Mouse (Mus musculus) CD8-positive naive resting alpha-beta T cell, adult 2 months (primary cell): Measurements from ENCODE around the gene Ddc.

ENCODE experiments used
- DNase-seq, 2 experiments: peaks; one replicate each; pipeline ENCODE4 v3.0.0; 2022; ENCODE audit warnings: low read depth in 2 of 2, low spot score in 2 of 2

Ddc gene

GRCm38 (mm10) chr11:11907703-11908413, 9.9 kb upstream of the Ddc start:
- no peak for DNase-seq

- no peak for DNase-seq
Measured at GRCm38 (mm10) chr11:11905518-11905917, 7.6 kb upstream of the Ddc start.

- DNase-seq = no peak
Measured at GRCm38 (mm10) chr11:11904995-11905394, 7.1 kb upstream of the Ddc start.

- DNase-seq = no peak
Measured at GRCm38 (mm10) chr11:11901509-11901908, 3.6 kb upstream of the Ddc start.

- no peak for DNase-seq
Measured at GRCm38 (mm10) chr11:11898496-11898895, 552 bp upstream of the Ddc start.

- no peak for DNase-seq
Measured at GRCm38 (mm10) chr11:11895479-11895878, 2.5 kb downstream of the Ddc start.

- DNase-seq = no peak
Measured at GRCm38 (mm10) chr11:11893769-11894168, 4.2 kb downstream of the Ddc start.

- DNase-seq = no peak
Measured at GRCm38 (mm10) chr11:11892993-11893602, 4.8 kb downstream of the Ddc start.

GRCm38 (mm10) chr11:11891832-11892231, 6.1 kb downstream of the Ddc start:
- DNase-seq = no peak

GRCm38 (mm10) chr11:11890139-11890741, 7.7 kb downstream of the Ddc start:
- no peak for DNase-seq

- no peak for DNase-seq
Measured at GRCm38 (mm10) chr11:11888727-11889126, 9.2 kb downstream of the Ddc start.

- no peak for DNase-seq
Measured at GRCm38 (mm10) chr11:11888051-11888450, 9.9 kb downstream of the Ddc start.

GRCm38 (mm10) chr11:11886403-11886998, 11.4 kb downstream of the Ddc start:
- no peak for DNase-seq

GRCm38 (mm10) chr11:11885921-11886320, 12.0 kb downstream of the Ddc start:
- no peak for DNase-seq

- DNase-seq = no peak
Measured at GRCm38 (mm10) chr11:11885246-11885643, 12.7 kb downstream of the Ddc start.

GRCm38 (mm10) chr11:11884533-11885245, 13.3 kb downstream of the Ddc start:
- no peak for DNase-seq

- no peak for DNase-seq
Measured at GRCm38 (mm10) chr11:11881783-11882155, 16.2 kb downstream of the Ddc start.

GRCm38 (mm10) chr11:11881026-11881782, 16.7 kb downstream of the Ddc start:
- no peak for DNase-seq

- DNase-seq = no peak
Measured at GRCm38 (mm10) chr11:11880351-11880750, 17.6 kb downstream of the Ddc start.

- no peak for DNase-seq
Measured at GRCm38 (mm10) chr11:11879699-11880002, 18.3 kb downstream of the Ddc start.
